7 mouse cellular contexts compared by ENCODE assay signal in genomic region chr4:3083161-3084020, GRCm38 (mm10).
A peak's percentile ranks its signal among the peaks of the same experiment; 100 is the strongest.
DNase-seq lines count a peak whose midpoint lies in the region; ATAC-seq and TF ChIP-seq lines count a peak whose summit lies in the region.

No protein-coding gene starts in this region.

- WGBS in forebrain, embryonic 11.5 days: 56% methylated on average over 8 of the region's 8 CpGs
- 55% methylated on average over 8 of the region's 8 CpGs for WGBS in hindbrain, postnatal 0 days

- no peak for TF ChIP-seq CTCF in hindbrain, postnatal 0 days (IDR thresholded peaks at IDR 0.05; ENCODE audit: low read depth)

- H3K4me1 ChIP-seq in forebrain, embryonic 11.5 days (replicated peaks; ENCODE audit: control insufficient read depth, insufficient read depth, low read length): no peaks in the 10 kb centered on the region
- H3K4me1 ChIP-seq in hindbrain, postnatal 0 days (ENCODE audit: insufficient read depth, low read length): no peaks in the 10 kb centered on the region

- peak; percentile 40 for ATAC-seq in forebrain, embryonic 11.5 days (replicated peaks; ENCODE audit: low FRiP score)
- peak; percentile 41 for ATAC-seq in hindbrain, postnatal 0 days

- peak; percentile 8 for DNase-seq in ovary, postnatal 36 days (ENCODE audit: low spot score)
- DNase-seq in ovary, postnatal 14 days (ENCODE audit: low spot score): no peak
- DNase-seq in forebrain, embryonic 11.5 days (ENCODE audit: low spot score): peak; percentile 67
- peak; percentile 10 for DNase-seq in hindbrain, postnatal 0 days (ENCODE audit: low spot score)
- peak; percentile 41 for DNase-seq in mesoderm, embryonic 11.5 days (ENCODE audit: low read depth, low spot score)
- peak; percentile 29 for DNase-seq in testis, postnatal 14 days (ENCODE audit: low spot score)
- DNase-seq in right cerebral cortex, adult 18-20 months: no peak

- peaks cover 3% of the 10 kb centered on the region; the same call in 1 of the 2 replicates for H3K36me3 ChIP-seq in forebrain, embryonic 11.5 days (ENCODE audit: control insufficient read depth, insufficient read depth, low read length)
- H3K36me3 ChIP-seq in hindbrain, postnatal 0 days (ENCODE audit: insufficient read depth, low read length): no peaks in the 10 kb centered on the region

- H3K4me3 ChIP-seq in forebrain, embryonic 11.5 days (ENCODE audit: low read depth, low read length): no peak overlapping the region
- H3K4me3 ChIP-seq in hindbrain, postnatal 0 days (ENCODE audit: low read length): no peak overlapping the region

- no peak overlapping the region for H3K27ac ChIP-seq in forebrain, embryonic 11.5 days (ENCODE audit: low read depth, low read length)
- no peak overlapping the region for H3K27ac ChIP-seq in hindbrain, postnatal 0 days

- H3K9ac ChIP-seq in forebrain, embryonic 11.5 days (ENCODE audit: low read length): no peak overlapping the region
- H3K9ac ChIP-seq in hindbrain, postnatal 0 days (replicated peaks; ENCODE audit: low read length): no peak overlapping the region

- no peaks in the 10 kb centered on the region for H3K27me3 ChIP-seq in forebrain, embryonic 11.5 days (ENCODE audit: control insufficient read depth, insufficient read depth, low read length)
- H3K27me3 ChIP-seq in hindbrain, postnatal 0 days (ENCODE audit: insufficient read depth, low read length): no peaks in the 10 kb centered on the region

- H3K4me2 ChIP-seq in forebrain, embryonic 11.5 days (ENCODE audit: low read depth, low read length, severe bottlenecking): no peak overlapping the region
- H3K4me2 ChIP-seq in hindbrain, postnatal 0 days (ENCODE audit: low read depth, low read length): no peak overlapping the region

- peaks cover 77% of the 10 kb centered on the region for H3K9me3 ChIP-seq in forebrain, embryonic 11.5 days (ENCODE audit: control insufficient read depth, low read length)
- H3K9me3 ChIP-seq in hindbrain, postnatal 0 days (ENCODE audit: low read length): peaks cover 80% of the 10 kb centered on the region

Comparison
In these comparisons a context has a peak if more than half of its experiments do, and no peak if none do; other contexts are left out.
1. DNase-seq: peak in ovary, postnatal 36 days (single experiment), forebrain, embryonic 11.5 days (single experiment), hindbrain, postnatal 0 days (single experiment), mesoderm, embryonic 11.5 days (single experiment) and testis, postnatal 14 days (single experiment); none in ovary, postnatal 14 days (single experiment) and right cerebral cortex, adult 18-20 months (single experiment).